Mouse (Mus musculus) bone marrow, adult 2 months (tissue): ENCODE results near the gene Anxa2. TPM values are rescaled to one million over a fixed set of nuclear protein-coding genes. Genes with fewer than 3 reads are reported as not detected.

ENCODE experiments used
- H3K27ac ChIP-seq: fragments of 200-500 bp; 2 replicates; pipeline ENCODE4 v1.5.1; 2012; ENCODE audit warnings: low read depth, mild to moderate bottlenecking, control low read depth, inconsistent platforms, low read length; ENCODE audit not compliant: control insufficient read depth, poor library complexity, insufficient read depth
- H3K4me1 ChIP-seq: fragments of 200-500 bp; 2 replicates; pipeline ENCODE4 v1.6.1; 2011; ENCODE audit warnings: low read length; ENCODE audit not compliant: control insufficient read depth, insufficient read depth
- H3K4me3 ChIP-seq: fragments of 200-500 bp; replicated peaks from 2 replicates; pipeline ENCODE3; 2011; ENCODE audit warnings: mild to moderate bottlenecking, low read depth, low read length, control low read depth; ENCODE audit not compliant: control insufficient read depth
- CTCF ChIP-seq: fragments of 200-500 bp; IDR thresholded peaks from 2 replicates; pipeline ENCODE4 v1.5.1; 2011; ENCODE audit warnings: low read length, control low read depth; ENCODE audit not compliant: control insufficient read depth, insufficient read depth
- POLR2A ChIP-seq: fragments of 200-500 bp; IDR thresholded peaks from 2 replicates; pipeline ENCODE4 v1.6.1; 2011; ENCODE audit warnings: low read depth, mild to moderate bottlenecking, control low read depth, low read length, borderline replicate concordance; ENCODE audit not compliant: control insufficient read depth
- WGBS: fragments of 180-500 bp; shearing (Covaris S2); methylation state at CpG from one replicate; pipeline ENCODE4 v1.1.7; 2018; 5-methylcytosine and 5-hydroxymethylcytosine counted together
- polyA plus RNA-seq: library from polyadenylated mRNA; stranded (reverse); fragments of >200 nt; gene quantifications from 2 replicates; pipeline ENCODE4 v1.2.4, GENCODE M21; 2011; ENCODE audit warnings: low replicate concordance; ENCODE audit not compliant: missing spikeins, insufficient read depth, insufficient read length

The Anxa2 gene
- polyA plus RNA-seq, 1 experiment = 211 TPM

DNA sequence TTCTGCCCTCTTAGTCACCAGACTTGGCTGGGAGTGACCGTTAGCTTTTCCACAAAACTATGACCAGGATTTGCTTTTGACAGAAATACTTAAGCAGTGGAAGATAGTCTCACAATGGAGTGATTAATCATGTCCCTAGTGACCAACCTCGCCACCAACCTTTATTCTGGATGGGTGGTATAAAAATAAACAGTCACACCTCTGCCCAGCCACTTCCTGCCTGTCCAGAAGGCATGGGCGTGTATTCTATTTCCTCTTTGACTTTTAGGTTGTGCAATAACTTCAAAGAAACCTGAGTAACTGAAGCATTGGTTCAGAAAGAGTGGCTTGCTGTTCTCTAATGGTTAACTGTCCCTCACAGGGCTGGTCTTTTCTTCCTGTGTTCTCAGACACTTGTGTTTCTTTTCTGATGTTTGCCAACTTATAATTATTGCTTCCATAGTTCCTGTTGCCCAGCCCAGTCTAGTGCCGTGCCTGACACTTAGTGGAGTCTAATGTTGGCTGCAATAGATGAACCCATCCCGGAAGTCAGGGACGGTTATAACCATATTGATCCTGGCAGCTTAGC is 10.9 kb upstream of the Anxa2 start:
- no peak for TF ChIP-seq CTCF
- no peak overlapping the region for H3K4me3 ChIP-seq
- WGBS = 9% methylated on average over 6 of the region's 6 CpGs
- H3K27ac ChIP-seq = peak overlapping the region; percentile 40; the same call in 1 of the 2 replicates
- peaks cover 9% of the 10 kb centered on the region for H3K4me1 ChIP-seq

GRCm38 (mm10) chr9:69443203-69443602 is 10.2 kb upstream of the Anxa2 start:
- Histone ChIP-seq H3K4me1 (peaks cover 9% of the 10 kb centered on the region), H3K27ac (peak overlapping the region; percentile 64; the same call in 1 of the 2 replicates)

GRCm38 (mm10) chr9:69448801-69449200 is 4.6 kb upstream of the Anxa2 start:
- TF ChIP-seq CTCF = no peak
- no peak for TF ChIP-seq POLR2A
- Histone ChIP-seq H3K4me3 (no peak overlapping the region), H3K4me1 (peaks cover 2% of the 10 kb centered on the region; the same call in 1 of the 2 replicates), H3K27ac (no peak overlapping the region)
- 74% methylated on average over 3 of the region's 3 CpGs for WGBS

More at GRCm38 (mm10) chr9:69443203-69443602, 10.2 kb upstream of the Anxa2 start:
- 33% methylated on average over 3 of the region's 3 CpGs for WGBS
- H3K4me3 ChIP-seq = no peak overlapping the region
- TF ChIP-seq POLR2A (no peak), CTCF (no peak)

DNA sequence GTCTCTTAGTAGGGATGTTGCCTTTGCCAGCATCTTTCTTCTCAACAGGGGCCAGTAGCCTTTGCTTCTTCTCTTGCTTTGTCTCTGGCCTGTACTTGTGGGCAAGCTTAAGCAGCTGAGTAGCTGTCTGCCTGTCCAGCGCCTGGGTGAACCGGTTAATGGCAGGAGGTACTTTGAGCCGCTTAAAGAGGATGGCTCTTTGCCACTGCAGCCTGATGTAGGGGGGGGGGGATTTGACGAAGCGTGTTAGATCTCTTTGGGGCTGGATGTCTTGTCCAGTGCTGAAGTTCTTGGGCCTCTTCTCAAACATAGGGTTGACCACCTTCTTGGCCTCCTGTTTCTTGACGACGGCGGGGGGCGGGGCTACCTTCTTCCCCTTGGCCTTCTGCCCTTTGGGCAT is 2.8 kb upstream of the Anxa2 start:
- TF ChIP-seq POLR2A = no peak
- TF ChIP-seq CTCF = no peak
- 84% methylated on average over 9 of the region's 9 CpGs for WGBS
- no peaks in the 10 kb centered on the region; the same call in 1 of the 2 replicates for H3K4me1 ChIP-seq
- no peak overlapping the region for H3K4me3 ChIP-seq
- no peak overlapping the region for H3K27ac ChIP-seq

DNA sequence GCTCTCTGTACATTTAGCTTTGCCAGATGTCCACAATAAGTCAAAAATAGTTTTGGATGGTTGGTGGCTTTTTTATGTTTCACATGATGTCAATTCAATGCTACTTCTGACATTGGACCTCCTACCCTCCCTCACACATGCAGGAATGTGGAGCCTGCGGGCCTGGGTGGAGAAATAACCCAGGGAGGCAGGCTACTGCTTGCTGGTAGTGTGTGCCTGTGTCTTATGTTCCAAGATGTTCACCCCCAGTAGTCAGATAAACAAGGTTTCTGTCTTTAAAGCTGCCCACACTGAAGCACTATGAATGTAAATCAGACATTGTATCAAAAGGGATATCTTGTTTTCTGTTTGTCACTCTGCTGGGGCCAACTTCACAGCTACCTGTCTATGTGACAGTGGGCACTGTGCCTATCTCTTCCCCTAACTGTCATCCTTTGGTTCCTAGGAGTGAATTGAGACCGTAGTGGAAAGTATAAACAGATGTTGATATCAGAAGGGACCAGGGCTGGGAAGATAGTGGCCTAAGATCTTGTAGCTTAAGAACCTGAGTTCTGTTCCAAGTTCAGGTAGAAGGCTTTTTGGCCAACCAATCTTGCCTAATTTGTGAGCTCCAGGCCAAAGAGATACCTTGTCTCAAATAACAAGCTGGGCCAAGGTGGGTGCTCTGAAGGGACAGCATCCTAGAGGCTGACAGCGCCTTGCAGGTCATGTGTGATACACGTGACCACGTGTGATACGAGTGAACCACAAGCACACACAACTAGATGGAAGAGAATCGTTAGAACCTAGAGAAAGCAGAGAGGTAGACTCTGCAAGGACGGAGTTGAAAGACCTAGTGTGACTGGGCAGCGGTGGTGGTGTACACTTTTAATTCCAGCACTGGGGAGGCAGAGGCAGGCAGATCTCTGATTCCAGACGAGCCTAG is 1.3 kb upstream of the Anxa2 start:
- TF ChIP-seq POLR2A (no peak), CTCF (no peak)
- H3K27ac ChIP-seq = no peak overlapping the region
- peaks cover 2% of the 10 kb centered on the region; the same call in 1 of the 2 replicates for H3K4me1 ChIP-seq
- H3K4me3 ChIP-seq = no peak overlapping the region
- 78% methylated on average over 10 of the region's 10 CpGs for WGBS

- H3K27ac ChIP-seq = peak overlapping the region; percentile 87
- under 1% methylated on average over 32 of the region's 32 CpGs for WGBS
- no peak for TF ChIP-seq POLR2A
- no peak for TF ChIP-seq CTCF
- peaks cover 2% of the 10 kb centered on the region; the same call in 1 of the 2 replicates for H3K4me1 ChIP-seq
- peak overlapping the region; percentile 77 for H3K4me3 ChIP-seq
These were observed 664 bp downstream of the Anxa2 start for GRCm38 (mm10) chr9:69453901-69454666.

DNA sequence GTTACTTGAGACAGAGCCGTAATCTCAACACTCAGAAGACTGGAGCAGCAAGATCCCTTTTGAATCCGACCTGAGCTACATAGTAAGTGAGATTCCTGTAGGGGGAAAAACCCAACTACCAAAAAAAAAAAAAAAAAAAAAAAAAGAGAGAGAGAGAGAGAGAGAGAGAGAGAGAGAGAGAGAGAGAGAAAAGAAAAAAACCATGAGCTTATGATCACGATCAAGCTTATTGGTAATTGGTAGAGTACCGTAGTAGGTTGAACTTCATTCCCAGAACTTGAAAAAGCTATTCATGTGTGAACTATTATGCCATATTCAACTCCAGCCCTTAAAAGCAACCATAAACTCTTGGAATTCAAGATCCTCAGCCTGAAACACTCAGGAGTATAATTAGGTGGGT is 1.3 kb downstream of the Anxa2 start:
- H3K4me1 ChIP-seq = peaks cover 2% of the 10 kb centered on the region; the same call in 1 of the 2 replicates
- no peak for TF ChIP-seq POLR2A
- TF ChIP-seq CTCF = no peak
- peak overlapping the region; percentile 77 for H3K4me3 ChIP-seq
- 36% methylated on average over 4 of the region's 4 CpGs for WGBS
- H3K27ac ChIP-seq = no peak overlapping the region

GRCm38 (mm10) chr9:69455391-69455790 is 2.0 kb downstream of the Anxa2 start:
- peak overlapping the region; percentile 46 for H3K4me3 ChIP-seq

More at GRCm38 (mm10) chr9:69455391-69455790, 2.0 kb downstream of the Anxa2 start:
- TF ChIP-seq CTCF = no peak
- TF ChIP-seq POLR2A = no peak
- Histone ChIP-seq H3K27ac (no peak overlapping the region), H3K4me1 (peaks cover 2% of the 10 kb centered on the region; the same call in 1 of the 2 replicates)
- 32% methylated on average over 4 of the region's 4 CpGs for WGBS
